Mouse (Mus musculus) embryo, embryonic 11.5 days (tissue): ENCODE measurements around the gene Zbtb48.

ENCODE experiments used
- DNase-seq: peaks from one replicate; pipeline ENCODE4 v3.0.0-alpha.2; 2012; ENCODE audit warnings: low read depth, low spot score

Zbtb48 gene

DNA sequence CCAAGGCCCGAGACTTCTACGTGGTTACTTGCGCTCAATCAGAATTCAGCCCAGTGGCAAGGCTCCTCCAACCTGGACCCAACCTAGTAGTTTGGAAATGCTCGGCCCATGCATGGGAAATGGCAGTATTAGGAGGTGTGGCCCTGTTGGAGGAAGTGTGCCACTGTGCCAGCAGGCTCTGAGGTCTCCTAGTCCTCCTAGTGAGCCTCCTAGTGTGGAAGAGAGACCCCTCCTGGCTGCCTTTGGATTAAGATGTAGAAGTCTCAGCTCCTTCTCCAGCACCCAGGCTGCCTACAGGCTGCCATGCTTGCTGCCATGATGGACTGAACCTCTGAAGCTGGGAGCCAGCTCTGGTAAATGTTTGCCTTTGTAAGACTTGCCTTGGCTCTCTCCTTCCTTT lies 2.5 kb upstream of the Zbtb48 start:
- DNase-seq, result no peak

DNA sequence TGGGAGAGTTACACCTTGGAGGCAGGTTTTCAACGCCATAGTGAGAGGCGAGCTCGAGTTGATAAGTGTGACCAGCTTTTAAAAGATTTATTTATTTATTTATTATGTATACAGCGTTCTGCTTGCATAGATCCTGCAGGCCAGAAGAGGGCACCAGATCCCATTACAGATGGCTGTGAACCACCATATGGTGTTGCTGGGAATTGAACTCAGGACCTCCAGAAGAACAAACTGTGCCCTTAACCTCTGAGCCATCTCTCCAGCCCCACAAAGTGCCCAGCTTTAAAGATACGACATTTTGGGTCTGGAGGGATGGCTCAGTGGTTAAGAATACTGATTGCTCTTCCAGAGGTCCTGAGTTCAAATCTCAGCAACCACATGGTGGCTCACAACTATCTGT lies 1.6 kb upstream of the Zbtb48 start:
- DNase-seq, result no peak

DNA sequence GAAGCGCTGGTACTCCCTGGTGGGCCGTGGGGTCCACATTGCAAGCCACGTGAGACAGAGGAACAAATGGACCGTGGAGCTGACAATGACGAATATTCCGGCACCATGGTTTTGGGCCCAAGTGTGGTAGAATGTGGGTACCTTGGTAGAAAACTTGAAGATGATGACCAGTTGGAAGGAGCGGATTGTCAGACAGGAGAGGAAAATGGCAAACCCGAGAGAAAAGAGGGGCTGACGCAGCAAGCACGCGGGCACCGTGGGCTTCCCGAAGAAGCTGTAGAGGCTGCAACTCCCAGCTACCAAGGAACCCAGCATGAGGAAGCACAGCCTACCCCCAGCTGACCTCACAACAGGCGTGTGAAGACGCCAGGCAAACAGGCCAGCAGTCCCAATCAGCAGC lies 985 bp upstream of the Zbtb48 start:
- no peak for DNase-seq

DNA sequence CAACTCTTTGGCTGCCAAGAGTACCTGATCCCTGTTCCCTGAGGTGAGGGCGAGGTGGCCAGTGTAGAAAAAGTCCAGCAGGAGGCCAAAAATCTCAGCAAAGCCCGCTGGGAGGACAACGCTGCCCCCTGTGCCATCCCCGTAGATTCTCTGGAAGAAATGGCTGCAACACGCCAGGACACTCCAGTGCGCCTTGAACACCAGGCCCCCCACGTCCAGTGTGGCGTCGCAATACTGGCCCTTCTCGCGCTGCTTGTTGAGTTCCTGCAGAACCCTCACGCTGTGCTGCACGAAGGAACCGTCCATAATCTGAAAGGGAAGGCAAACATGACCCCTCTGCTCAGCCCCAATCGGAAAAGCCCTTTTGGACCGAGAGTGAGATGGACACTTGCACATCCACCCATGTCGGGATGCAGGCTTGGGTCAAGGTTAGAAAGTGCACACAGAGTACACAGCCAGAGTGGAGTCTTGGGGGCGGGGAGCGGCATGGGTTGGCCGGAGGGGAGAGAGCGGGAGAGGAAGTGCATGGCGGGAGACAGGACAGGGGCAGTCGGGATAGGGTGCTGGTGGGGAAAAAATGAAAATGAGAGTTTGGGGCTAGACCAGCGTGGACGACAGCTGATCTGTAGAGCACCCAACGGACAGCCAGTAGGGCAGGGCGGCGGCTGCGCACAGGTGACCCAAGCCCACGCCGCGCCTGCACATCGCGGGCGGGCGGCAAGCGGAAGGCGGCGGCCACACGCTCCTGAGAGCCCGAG lies 541 bp downstream of the Zbtb48 start:
- no peak for DNase-seq

DNA sequence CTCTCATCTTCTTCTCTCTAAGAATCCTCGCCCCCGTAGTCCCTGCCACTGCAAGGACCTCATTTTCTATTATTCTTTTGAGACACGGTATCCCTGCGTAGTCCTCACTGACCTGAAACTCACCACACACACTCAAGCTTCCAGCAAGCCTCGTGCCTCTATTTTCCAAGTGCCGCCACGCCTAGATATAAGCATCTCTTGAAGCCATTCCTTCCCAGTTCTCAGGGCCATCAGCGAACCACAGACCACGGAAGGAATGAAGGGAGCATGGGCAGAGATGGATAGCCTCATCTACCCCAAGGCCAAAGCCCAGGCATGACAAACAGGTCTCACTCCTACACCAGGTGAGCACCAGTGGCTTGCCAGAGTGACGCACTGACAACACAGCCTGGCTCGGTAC lies 2.9 kb downstream of the Zbtb48 start:
- no peak for DNase-seq

DNA sequence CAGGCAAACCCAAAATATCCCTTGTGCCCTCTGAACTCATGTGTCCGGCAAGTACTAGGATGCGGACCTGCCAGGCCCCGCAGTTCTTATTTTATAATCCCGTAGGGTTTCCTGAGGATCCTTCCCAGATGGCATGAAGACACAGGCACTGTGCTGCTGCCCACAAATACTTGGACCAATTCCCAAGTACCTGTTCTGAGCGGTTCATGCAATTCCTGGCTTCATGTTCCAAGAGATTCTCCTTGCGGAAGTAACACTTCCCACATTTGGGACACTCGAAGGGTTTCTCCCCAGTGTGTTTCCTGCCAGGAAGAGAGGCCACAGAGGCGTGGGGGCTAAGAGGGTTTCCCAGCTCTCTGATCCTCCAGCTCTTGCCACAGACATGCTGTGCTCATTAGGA lies 5.0 kb downstream of the Zbtb48 start:
- DNase-seq, result no peak

DNA sequence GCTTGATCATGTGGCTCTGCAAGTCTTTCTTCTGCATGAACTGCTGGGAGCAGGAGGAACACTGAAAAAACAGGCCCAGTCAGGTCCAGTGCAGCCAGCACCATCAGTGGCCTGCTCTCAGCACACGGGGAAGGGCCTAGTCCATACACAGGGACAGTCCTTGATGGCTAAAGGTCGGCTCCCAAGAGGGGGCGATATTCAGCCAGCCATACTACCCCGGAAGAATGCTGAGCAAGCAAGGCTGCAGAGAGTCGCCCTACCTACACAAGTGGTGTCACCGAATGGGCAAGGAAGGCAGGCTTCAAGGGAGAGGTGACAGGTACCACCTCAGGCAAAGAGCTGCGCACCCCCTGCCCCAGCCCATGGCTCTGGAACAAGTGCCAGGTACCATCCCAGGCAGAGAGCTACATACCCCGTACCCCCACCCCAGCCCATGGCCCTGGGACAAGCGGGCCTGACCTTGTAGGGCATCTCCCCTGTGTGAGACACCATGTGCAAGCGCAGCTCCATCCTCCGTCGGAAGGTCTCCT lies 5.8 kb downstream of the Zbtb48 start:
- no peak for DNase-seq

DNA sequence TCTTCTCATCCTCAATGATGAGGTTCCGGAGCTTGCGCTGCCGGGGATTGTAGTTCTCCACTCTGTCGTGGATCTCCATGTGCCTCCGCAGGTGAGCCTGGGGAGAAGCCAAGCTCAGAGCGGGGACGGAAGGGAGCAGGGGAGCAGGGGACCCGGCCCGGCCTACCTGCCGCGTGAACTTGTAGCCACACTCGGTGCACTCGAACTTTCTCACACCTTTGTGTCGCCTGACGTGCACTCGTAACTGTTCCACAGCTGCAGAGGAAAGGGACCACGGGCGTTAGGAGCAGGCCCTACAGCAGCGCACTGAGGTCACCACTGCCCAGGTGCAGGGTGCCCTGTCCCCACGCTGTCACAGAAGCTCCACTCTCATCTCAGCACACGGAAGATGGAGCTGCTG lies 7.4 kb downstream of the Zbtb48 start:
- DNase-seq, result no peak

DNA sequence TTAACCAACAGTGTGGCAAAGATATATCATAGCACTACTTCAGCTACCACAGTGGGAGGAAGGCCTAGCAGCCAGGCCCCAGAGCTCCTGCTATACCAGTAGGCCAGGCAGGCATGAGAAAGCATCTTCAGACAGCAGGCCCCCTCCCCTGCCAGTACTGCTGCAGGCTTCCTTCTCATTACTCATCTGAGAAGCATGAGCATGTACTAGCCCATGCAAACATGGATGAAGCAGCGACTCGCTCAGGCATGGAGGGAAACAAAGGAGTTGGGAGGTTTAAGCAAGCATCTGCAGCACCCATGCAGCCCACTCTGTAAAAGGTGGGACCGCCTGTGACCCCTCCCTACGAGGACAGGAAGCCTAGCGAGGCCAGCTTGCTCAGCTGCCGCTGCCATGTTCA lies 8.4 kb downstream of the Zbtb48 start:
- DNase-seq, result no peak

DNA sequence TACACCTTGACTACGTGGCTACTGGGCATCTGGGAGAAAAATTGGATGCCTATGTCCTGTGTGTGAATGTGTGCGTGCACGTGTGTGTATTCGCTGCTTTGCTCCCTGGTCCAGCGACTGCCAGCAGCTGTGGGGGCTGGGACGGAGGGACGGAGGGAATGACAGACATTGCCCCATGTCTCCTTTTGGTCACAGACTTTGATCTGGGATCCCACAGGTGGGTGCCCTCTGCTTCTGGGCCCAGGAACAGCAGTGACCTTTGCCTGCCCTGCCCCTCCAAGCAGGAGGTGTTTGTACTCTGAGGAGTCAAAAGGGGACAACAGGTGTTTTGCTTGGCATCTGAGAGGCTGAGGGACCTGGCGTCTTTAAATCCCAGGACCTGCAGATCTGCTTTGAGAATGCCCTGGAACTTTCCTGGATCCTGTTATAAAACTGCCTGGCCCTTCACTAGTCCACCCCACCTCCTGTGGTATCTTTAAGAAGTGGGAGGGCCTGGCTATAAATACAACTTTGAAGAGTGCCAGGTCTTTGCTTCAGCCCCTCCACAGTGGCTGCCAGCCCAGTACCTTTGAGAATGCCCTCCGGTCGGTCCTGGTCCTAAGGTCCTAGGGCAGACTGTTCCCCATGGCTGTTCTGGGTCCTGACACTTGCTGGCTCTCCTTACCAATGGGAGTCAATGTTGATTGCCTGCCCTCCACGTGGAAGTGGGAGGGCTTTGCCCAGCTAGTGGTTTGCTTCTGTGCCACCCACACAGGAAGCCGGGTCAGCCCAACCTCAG lies 14.2 kb downstream of the Zbtb48 start:
- DNase-seq, result no peak

DNA sequence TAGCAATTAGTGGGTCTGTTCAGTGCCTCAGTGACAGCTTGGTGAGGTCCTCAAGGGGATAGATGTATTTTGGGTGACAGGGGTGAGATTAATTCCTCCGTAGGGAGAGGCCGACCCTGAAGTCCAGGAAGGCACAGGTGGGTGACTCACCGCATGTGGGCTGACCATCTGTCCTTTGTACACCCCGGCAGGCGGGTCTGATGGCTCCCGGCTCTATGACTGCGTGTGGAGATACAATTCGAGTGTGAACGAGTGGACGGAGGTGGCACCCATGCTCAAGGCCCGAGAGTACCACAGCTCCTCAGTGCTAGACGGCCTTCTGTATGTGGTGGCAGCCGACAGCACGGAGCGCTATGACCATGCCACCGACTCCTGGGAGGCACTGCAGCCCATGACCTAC lies 15.4 kb downstream of the Zbtb48 start:
- no peak for DNase-seq

DNA sequence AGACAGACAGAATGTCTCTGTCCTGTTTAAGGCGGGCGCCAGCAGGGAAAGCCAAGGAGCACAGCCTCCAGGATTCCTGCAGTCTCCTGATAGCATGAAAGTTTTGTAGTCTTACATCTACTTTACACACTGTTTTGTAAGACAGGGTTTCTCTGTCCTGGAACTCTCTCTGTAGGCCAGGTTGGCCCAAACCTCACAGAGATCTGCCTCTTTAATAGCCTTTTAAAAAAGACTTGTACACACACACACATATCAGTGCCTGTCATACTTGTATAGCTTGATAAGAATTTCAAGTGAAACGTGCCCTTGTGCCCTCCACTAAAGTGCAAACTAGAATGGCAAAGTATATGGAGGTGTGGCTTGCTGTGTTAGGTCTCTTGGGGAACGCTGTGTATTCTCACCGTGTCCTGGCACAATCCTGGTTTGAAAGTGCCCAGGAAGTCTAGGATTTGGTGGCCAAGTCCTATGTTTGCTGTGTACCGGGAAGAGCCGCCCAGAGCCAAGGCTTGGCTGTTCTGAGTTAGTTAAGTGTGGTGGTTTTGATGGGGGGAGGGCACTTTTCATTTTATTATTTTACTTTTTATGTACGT lies 16.2 kb downstream of the Zbtb48 start:
- no peak for DNase-seq

DNA sequence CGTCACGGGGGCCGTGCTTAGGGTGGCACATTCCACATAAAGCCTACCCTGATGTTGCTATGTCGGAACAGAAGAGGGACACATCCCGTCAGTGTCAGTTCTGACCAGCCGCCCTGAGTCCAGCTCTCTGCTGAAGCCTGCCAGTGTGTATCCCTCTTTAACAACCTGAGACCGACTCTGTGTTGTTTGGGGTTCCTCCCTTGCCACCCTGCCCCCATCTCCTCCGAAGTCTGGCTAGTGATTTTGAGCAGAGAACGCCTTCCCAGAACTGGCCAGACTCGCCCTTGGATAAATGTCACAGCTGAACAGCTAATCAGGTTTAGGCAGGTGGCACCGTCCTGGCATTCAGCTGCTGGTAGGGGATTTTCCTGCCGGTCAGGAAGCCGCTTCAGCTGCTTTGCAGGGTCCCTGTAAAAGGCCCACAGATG lies 16.8 kb downstream of the Zbtb48 start:
- DNase-seq, result no peak

DNA sequence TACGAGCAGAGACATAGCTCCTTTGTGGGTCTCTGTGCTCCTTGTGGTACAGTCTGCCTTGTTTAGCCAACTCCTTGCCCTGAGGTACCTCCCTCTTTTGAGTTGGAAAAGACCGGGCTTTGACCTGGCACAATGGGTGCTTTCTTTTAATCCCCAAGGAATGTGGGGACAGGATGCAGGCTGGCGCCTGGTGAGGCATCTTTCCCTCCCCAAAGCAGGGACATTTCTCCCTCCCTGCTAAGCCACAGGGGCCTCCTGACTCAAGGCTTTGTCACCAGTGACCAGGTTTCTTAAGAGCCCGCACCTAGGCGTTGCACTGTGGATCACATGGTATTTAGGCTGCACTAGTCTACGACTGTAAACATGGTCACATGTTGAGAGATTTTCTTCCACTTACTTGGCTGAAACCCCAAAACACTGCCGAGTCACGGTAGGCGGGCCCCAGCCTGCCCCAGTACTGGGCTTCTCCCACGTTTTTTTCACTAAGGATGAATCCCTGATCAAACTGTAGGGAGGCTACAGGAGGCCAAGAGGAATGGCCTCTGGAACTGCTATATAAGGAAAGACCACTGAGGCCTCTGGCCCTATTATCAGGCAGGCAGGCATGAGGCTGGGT lies 17.3 kb downstream of the Zbtb48 start:
- DNase-seq, result no peak

DNA sequence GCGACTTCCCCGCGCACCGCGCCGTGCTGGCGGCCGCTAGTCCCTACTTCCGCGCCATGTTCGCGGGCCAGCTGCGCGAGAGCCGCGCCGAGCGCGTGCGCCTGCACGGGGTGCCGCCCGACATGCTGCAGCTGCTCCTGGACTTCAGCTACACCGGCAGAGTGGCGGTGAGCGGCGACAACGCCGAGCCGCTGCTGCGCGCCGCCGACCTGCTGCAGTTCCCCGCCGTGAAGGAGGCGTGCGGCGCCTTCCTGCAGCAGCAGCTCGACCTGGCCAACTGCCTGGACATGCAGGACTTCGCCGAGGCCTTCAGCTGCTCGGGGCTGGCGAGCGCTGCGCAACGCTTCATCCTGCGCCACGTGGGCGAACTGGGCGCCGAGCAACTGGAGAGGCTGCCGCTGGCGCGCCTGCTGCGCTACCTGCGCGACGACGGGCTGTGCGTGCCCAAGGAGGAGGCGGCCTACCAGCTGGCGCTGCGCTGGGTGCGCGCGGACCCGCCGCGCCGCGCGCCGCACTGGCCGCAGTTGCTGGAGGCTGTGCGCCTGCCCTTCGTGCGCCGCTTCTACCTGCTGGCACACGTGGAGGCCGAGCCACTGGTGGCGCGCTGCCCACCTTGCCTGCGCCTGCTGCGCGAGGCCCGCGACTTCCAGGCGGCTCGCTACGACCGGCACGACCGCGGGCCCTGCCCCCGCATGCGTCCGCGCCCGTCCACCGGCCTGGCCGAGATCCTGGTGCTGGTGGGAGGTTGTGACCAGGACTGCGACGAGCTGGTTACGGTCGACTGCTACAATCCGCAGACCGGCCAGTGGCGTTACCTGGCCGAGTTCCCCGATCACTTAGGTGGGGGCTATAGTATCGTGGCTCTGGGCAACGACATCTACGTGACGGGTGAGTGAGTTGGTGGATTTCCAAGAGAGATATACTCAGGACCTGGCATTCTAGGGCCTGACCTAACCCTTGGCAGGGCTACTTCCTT lies 18.1 kb downstream of the Zbtb48 start:
- DNase-seq, result no peak

DNA sequence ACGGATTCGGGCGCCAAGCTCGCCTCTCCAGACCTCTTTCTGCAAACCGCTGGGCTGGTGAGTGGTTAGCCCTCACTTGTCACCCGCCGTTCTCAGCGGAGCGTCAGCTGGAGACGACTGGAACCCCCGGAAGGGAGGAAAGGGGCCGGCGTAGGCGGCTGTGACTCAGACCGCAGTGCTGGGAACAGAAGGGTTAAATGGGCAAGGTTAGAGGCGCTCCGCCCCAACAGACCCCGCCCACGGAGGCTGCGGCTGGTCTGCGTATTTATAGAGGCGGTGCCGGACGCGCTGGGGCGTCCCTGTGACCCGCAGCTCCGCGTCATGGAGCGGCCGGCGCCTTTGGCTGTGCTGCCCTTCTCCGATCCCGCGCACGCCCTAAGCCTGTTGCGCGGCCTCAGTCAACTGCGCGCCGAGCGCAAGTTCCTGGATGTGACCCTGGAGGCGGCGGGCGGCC lies 18.8 kb downstream of the Zbtb48 start, which contains the start of gene Klhl21:
Gene Klhl21 (plus strand): TSS at position 182 of the 454 bp plus-strand sequence.
- peak; percentile 86 for DNase-seq

DNA sequence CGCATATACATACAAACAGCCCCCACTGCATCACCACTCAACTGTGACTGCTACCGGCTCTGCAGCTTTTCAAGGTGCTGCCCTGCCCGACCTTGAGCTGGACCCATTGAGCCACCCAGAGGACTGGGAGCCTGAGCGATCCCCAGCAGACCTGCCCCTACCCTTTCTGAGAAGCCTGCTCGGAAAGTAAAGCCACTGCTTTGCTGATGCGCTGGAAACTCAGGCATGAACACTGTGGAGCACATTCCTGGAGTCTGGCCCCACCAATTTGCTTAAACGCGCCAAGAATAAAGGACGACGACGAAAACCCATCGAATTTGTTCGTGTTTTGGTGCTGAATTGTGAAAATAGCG lies 19.3 kb downstream of the Zbtb48 start:
- no peak for DNase-seq

DNA sequence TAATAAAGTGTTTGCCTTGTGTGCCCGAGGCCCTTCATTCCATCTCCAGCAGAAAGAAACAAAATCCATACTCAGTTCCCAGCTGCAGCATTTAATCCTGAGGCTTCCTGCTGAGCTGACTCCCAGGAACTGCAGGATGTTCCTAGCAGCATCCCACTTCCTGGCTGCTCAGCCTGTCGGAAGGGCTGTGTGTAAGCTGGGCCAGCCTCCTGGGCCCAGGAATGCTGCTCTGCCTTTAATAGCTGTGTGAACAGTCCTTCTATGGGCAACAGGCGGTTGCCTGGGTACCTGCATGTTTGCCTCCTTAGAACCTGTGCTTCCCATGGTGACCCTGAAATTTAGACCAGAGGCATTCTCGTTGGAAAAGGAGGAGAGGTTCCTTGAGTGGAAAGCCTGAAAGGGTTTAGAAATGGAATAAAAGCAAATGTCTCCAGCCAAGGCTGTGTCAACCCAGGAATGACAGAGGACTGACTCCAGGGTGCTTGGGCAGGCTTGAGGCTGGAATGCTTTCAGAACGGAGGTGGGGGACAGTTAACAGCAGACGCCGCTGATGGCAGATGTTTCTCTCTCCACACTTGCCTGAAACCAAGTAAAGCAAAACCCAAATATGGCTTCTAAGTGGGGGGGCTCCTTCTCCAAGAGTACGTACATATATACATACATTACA lies 19.9 kb downstream of the Zbtb48 start:
- DNase-seq, result no peak

DNA sequence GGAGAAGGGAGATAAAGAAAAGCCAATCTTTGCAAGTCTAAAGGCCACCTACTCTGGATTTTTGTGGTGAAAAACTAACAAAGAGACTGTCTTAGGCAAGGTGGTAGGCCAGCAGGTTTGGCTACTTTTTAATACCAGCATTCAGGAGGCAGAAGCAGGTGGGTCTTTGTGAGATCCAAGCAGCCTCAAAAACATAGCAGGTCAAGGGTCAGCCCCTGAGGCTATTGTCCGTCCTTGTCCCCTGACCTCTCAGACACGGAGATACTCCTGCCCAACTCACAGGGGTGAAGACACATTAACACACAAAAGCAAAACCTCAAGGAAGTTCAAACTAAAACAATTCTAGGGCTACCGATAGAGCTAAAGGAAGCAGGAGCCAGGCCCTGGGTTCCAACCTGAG lies 20.7 kb downstream of the Zbtb48 start:
- no peak for DNase-seq

DNA sequence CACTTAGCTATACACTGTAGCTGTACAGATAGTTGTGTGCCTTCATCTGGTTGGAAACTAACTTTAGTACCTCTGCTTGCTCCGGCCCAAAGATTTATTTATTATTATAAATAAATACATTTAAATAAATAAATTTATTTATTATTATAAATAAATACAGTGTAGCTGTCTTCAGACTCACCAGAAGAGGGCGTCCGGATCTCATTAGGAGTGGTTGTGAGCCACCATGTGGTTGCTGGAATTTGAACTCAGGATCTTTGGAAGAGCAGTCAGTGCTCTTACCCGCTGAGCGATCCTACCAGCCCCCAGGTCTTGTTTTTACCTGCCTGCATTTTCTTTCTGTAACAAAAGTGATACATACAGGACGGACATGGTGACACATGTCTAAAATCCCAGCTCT lies 21.3 kb downstream of the Zbtb48 start:
- DNase-seq, result no peak
